Mouse (Mus musculus) neural tube, embryonic 12.5 days (tissue): ENCODE data around the gene Mutyh. TPM values are rescaled to one million over a fixed set of nuclear protein-coding genes. Genes with fewer than 3 reads are reported as not detected.

Experiments
- ATAC-seq: fragments of 200-750 bp; cut with Nextera tagmentation; 2 replicates; pipeline ENCODE4 v1.8.0; 2017; ENCODE audit warnings: low read depth, mild to moderate bottlenecking, moderate TSS enrichment, moderate library complexity; ENCODE audit not compliant: low FRiP score
- H3K27ac ChIP-seq: fragments of 300-500 bp; sonication (generic); 2 replicates; pipeline ENCODE4 v1.5.1; 2016
- H3K27me3 ChIP-seq: fragments of 300-500 bp; sonication (generic); replicated peaks from 2 replicates; pipeline ENCODE4 v1.6.1; 2016; ENCODE audit warnings: mild to moderate bottlenecking
- H3K36me3 ChIP-seq: fragments of 300-500 bp; sonication (generic); 2 replicates; pipeline ENCODE4 v1.6.1; 2016; ENCODE audit warnings: mild to moderate bottlenecking
- H3K4me1 ChIP-seq: fragments of 300-500 bp; sonication (generic); 2 replicates; pipeline ENCODE4 v1.6.1; 2016
- H3K4me2 ChIP-seq: fragments of 300-500 bp; sonication (generic); replicated peaks from 2 replicates; pipeline ENCODE4 v1.6.1; 2016; ENCODE audit warnings: mild to moderate bottlenecking
- H3K4me3 ChIP-seq: fragments of 300-500 bp; sonication (generic); 2 replicates; pipeline ENCODE4 v1.5.1; 2016
- H3K9ac ChIP-seq: fragments of 300-500 bp; sonication (generic); 2 replicates; pipeline ENCODE4 v1.6.1; 2016; ENCODE audit warnings: mild to moderate bottlenecking
- H3K9me3 ChIP-seq: fragments of 300-500 bp; sonication (generic); 2 replicates; pipeline ENCODE4 v1.6.1; 2016; ENCODE audit warnings: mild to moderate bottlenecking
- WGBS: fragments of 180-500 bp; shearing (Covaris S2); methylation state at CpG from one replicate; pipeline ENCODE4 v1.1.7; 2016; 5-methylcytosine and 5-hydroxymethylcytosine counted together
- polyA plus RNA-seq: library from polyadenylated mRNA; unstranded; fragments of >200 nt; fragmentation: Nextera tagmentation; extraction: Ambion mirVana; gene quantifications from 2 replicates; pipeline ENCODE4 v1.2.1, GENCODE M21; 2016

Mutyh gene
- 13.6 and 14.5 TPM in 2 replicates for polyA plus RNA-seq

- H3K9ac ChIP-seq = peak within 1 kb of the TSS; percentile 72
- peak; percentile 98 for ATAC-seq
- WGBS = under 1% methylated on average over 58 of the region's 58 CpGs
- peak within 1 kb of the TSS; percentile 67 for H3K4me2 ChIP-seq
- peaks cover 9% of the 10 kb centered on the region; the same call in 1 of the 2 replicates for H3K4me1 ChIP-seq
- H3K36me3 ChIP-seq = peaks cover 33% of the 10 kb centered on the region
- H3K9me3 ChIP-seq = no peaks in the 10 kb centered on the region
- H3K27ac ChIP-seq = peak within 1 kb of the TSS; percentile 70
- no peaks in the 10 kb centered on the region for H3K27me3 ChIP-seq
- peak within 1 kb of the TSS; percentile 75 for H3K4me3 ChIP-seq
Observed at GRCm38 (mm10) chr4:116807197-116808129, at the start of gene Mutyh, which contains the start of gene Toe1. Gene Mutyh (plus strand): TSS chr4:116807723. Gene Toe1 (minus strand): TSS chr4:116807640.

GRCm38 (mm10) chr4:116761914-116762313 lies 45.6 kb upstream of the Mutyh start:
- Histone ChIP-seq H3K36me3 (no peaks in the 10 kb centered on the region), H3K27ac (no peak overlapping the region), H3K9ac (no peak overlapping the region), H3K9me3 (no peaks in the 10 kb centered on the region), H3K4me3 (no peak overlapping the region), H3K4me2 (no peak overlapping the region), H3K27me3 (no peaks in the 10 kb centered on the region), H3K4me1 (no peaks in the 10 kb centered on the region)
- no peak for ATAC-seq
- 85% methylated on average over 2 of the region's 2 CpGs for WGBS

GRCm38 (mm10) chr4:116764001-116764400 lies 43.5 kb upstream of the Mutyh start:
- ATAC-seq = no peak

GRCm38 (mm10) chr4:116768510-116768909 lies 39.0 kb upstream of the Mutyh start:
- no peaks in the 10 kb centered on the region for H3K36me3 ChIP-seq
- no peak overlapping the region for H3K9ac ChIP-seq
- no peak overlapping the region for H3K4me3 ChIP-seq
- no peaks in the 10 kb centered on the region for H3K9me3 ChIP-seq
- WGBS = 86% methylated on average over 5 of the region's 5 CpGs
- H3K27me3 ChIP-seq = no peaks in the 10 kb centered on the region
- H3K27ac ChIP-seq = no peak overlapping the region
- no peak overlapping the region for H3K4me2 ChIP-seq
- H3K4me1 ChIP-seq = no peaks in the 10 kb centered on the region
- no peak for ATAC-seq

More at GRCm38 (mm10) chr4:116764001-116764400, 43.5 kb upstream of the Mutyh start:
- Histone ChIP-seq H3K36me3 (no peaks in the 10 kb centered on the region), H3K9ac (no peak overlapping the region), H3K4me2 (no peak overlapping the region), H3K4me1 (no peaks in the 10 kb centered on the region), H3K27me3 (no peaks in the 10 kb centered on the region), H3K9me3 (no peaks in the 10 kb centered on the region), H3K27ac (no peak overlapping the region), H3K4me3 (no peak overlapping the region)
- WGBS = 94% methylated on average over 5 of the region's 5 CpGs

GRCm38 (mm10) chr4:116769060-116769459 lies 38.5 kb upstream of the Mutyh start:
- Histone ChIP-seq H3K36me3 (no peaks in the 10 kb centered on the region), H3K9ac (no peak overlapping the region), H3K4me3 (no peak overlapping the region), H3K27ac (no peak overlapping the region), H3K27me3 (no peaks in the 10 kb centered on the region), H3K4me1 (no peaks in the 10 kb centered on the region), H3K9me3 (no peaks in the 10 kb centered on the region), H3K4me2 (no peak overlapping the region)
- no peak for ATAC-seq

- 96% methylated on average over 5 of the region's 5 CpGs for WGBS
- ATAC-seq = no peak
Observed at GRCm38 (mm10) chr4:116776391-116776790, 31.1 kb upstream of the Mutyh start.

GRCm38 (mm10) chr4:116777079-116777478 lies 30.4 kb upstream of the Mutyh start:
- Histone ChIP-seq H3K9me3 (no peaks in the 10 kb centered on the region), H3K27ac (no peak overlapping the region), H3K4me2 (no peak overlapping the region), H3K4me3 (no peak overlapping the region), H3K4me1 (peaks cover 5% of the 10 kb centered on the region; the same call in 1 of the 2 replicates), H3K36me3 (no peaks in the 10 kb centered on the region), H3K9ac (no peak overlapping the region), H3K27me3 (no peaks in the 10 kb centered on the region)
- ATAC-seq = no peak
- WGBS = 79% methylated on average over 3 of the region's 3 CpGs

More at GRCm38 (mm10) chr4:116776391-116776790, 31.1 kb upstream of the Mutyh start:
- H3K4me1 ChIP-seq = no peaks in the 10 kb centered on the region
- no peak overlapping the region for H3K27ac ChIP-seq
- H3K9ac ChIP-seq = no peak overlapping the region
- no peaks in the 10 kb centered on the region for H3K9me3 ChIP-seq
- H3K4me2 ChIP-seq = no peak overlapping the region
- H3K27me3 ChIP-seq = no peaks in the 10 kb centered on the region
- no peak overlapping the region for H3K4me3 ChIP-seq
- no peaks in the 10 kb centered on the region for H3K36me3 ChIP-seq

- Histone ChIP-seq H3K9ac (no peak overlapping the region), H3K27ac (no peak overlapping the region), H3K36me3 (no peaks in the 10 kb centered on the region), H3K4me3 (no peak overlapping the region), H3K27me3 (no peaks in the 10 kb centered on the region), H3K9me3 (no peaks in the 10 kb centered on the region), H3K4me1 (peaks cover 11% of the 10 kb centered on the region; the same call in 1 of the 2 replicates), H3K4me2 (no peak overlapping the region)
- no peak for ATAC-seq
- WGBS = 73% methylated on average over 2 of the region's 2 CpGs
Observed at GRCm38 (mm10) chr4:116780541-116780940, 27.0 kb upstream of the Mutyh start.

GRCm38 (mm10) chr4:116781366-116781765 lies 26.2 kb upstream of the Mutyh start:
- no peak overlapping the region for H3K4me2 ChIP-seq
- 13% methylated on average over 2 of the region's 2 CpGs for WGBS
- no peaks in the 10 kb centered on the region for H3K27me3 ChIP-seq
- no peak overlapping the region for H3K9ac ChIP-seq
- H3K9me3 ChIP-seq = no peaks in the 10 kb centered on the region; the same call in 1 of the 2 replicates
- no peak overlapping the region for H3K4me3 ChIP-seq
- ATAC-seq = no peak
- H3K4me1 ChIP-seq = peaks cover 11% of the 10 kb centered on the region; the same call in 1 of the 2 replicates
- no peak overlapping the region for H3K27ac ChIP-seq
- no peaks in the 10 kb centered on the region for H3K36me3 ChIP-seq

GRCm38 (mm10) chr4:116782171-116782570 lies 25.4 kb upstream of the Mutyh start:
- Histone ChIP-seq H3K27me3 (no peaks in the 10 kb centered on the region), H3K4me1 (peaks cover 11% of the 10 kb centered on the region; the same call in 1 of the 2 replicates), H3K9ac (0 out of 2 replicates have a peak overlapping the region, but pooled peaks have one; percentile 13), H3K36me3 (no peaks in the 10 kb centered on the region), H3K9me3 (no peaks in the 10 kb centered on the region; the same call in 1 of the 2 replicates), H3K4me2 (no peak overlapping the region; the same call in 1 of the 2 replicates), H3K27ac (no peak overlapping the region), H3K4me3 (no peak overlapping the region)
- no peak for ATAC-seq
- WGBS = 3% methylated on average over 8 of the region's 8 CpGs

- no peak overlapping the region for H3K9ac ChIP-seq
- no peak overlapping the region for H3K4me2 ChIP-seq
- no peaks in the 10 kb centered on the region for H3K36me3 ChIP-seq
- no peak overlapping the region for H3K27ac ChIP-seq
- no peak for ATAC-seq
- no peak overlapping the region for H3K4me3 ChIP-seq
- peaks cover 11% of the 10 kb centered on the region; the same call in 1 of the 2 replicates for H3K4me1 ChIP-seq
- no peaks in the 10 kb centered on the region for H3K27me3 ChIP-seq
- no peaks in the 10 kb centered on the region; the same call in 1 of the 2 replicates for H3K9me3 ChIP-seq
- 91% methylated on average over 1 of the region's 1 CpGs for WGBS
Observed at GRCm38 (mm10) chr4:116786587-116786986, 20.9 kb upstream of the Mutyh start.

GRCm38 (mm10) chr4:116787985-116788760 lies 19.4 kb upstream of the Mutyh start:
- Histone ChIP-seq H3K4me2 (no peak overlapping the region), H3K36me3 (no peaks in the 10 kb centered on the region), H3K9ac (no peak overlapping the region), H3K4me3 (no peak overlapping the region), H3K27ac (no peak overlapping the region), H3K9me3 (no peaks in the 10 kb centered on the region; the same call in 1 of the 2 replicates), H3K27me3 (no peaks in the 10 kb centered on the region), H3K4me1 (no peaks in the 10 kb centered on the region)
- no peak for ATAC-seq
- WGBS = 42% methylated on average over 7 of the region's 7 CpGs
